Mouse (Mus musculus) limb, embryonic 12.5 days (tissue): ENCODE data around the gene Flnb. TPM values are rescaled to one million over a fixed set of nuclear protein-coding genes. Genes with fewer than 3 reads are reported as not detected.

Experiments used
- ATAC-seq: fragments of 200-750 bp; cut with Nextera tagmentation; 2 replicates; pipeline ENCODE4 v1.8.0; 2017; ENCODE audit warnings: low read depth, moderate TSS enrichment; ENCODE audit not compliant: insufficient number of reproducible peaks, insufficient read depth, low FRiP score, low TSS enrichment
- H3K27ac ChIP-seq: fragments of 300-500 bp; sonication (generic); 2 replicates; pipeline ENCODE4 v1.5.1; 2016; ENCODE audit warnings: mild to moderate bottlenecking, moderate library complexity
- H3K27me3 ChIP-seq: fragments of 300-500 bp; sonication (generic); 2 replicates; pipeline ENCODE4 v1.6.1; 2016; ENCODE audit warnings: mild to moderate bottlenecking, moderate library complexity
- H3K36me3 ChIP-seq: fragments of 300-500 bp; sonication (generic); 2 replicates; pipeline ENCODE4 v1.6.1; 2016; ENCODE audit warnings: mild to moderate bottlenecking, moderate library complexity
- H3K4me1 ChIP-seq: fragments of 300-500 bp; sonication (generic); replicated peaks from 2 replicates; pipeline ENCODE4 v1.6.1; 2016
- H3K4me2 ChIP-seq: fragments of 300-500 bp; sonication (generic); 2 replicates; pipeline ENCODE4 v1.6.1; 2016; ENCODE audit warnings: mild to moderate bottlenecking, moderate library complexity
- H3K4me3 ChIP-seq: fragments of 300-500 bp; sonication (generic); replicated peaks from 2 replicates; pipeline ENCODE4 v1.5.1; 2016; ENCODE audit warnings: mild to moderate bottlenecking
- H3K9ac ChIP-seq: fragments of 300-500 bp; sonication (generic); replicated peaks from 2 replicates; pipeline ENCODE4 v1.6.1; 2016; ENCODE audit warnings: mild to moderate bottlenecking, moderate library complexity
- H3K9me3 ChIP-seq: fragments of 300-500 bp; sonication (generic); 2 replicates; pipeline ENCODE4 v1.6.1; 2016; ENCODE audit warnings: mild to moderate bottlenecking, moderate library complexity
- WGBS: fragments of 180-500 bp; shearing (Covaris S2); methylation state at CpG from one replicate; pipeline ENCODE4 v1.1.7; 2016; 5-methylcytosine and 5-hydroxymethylcytosine counted together
- polyA plus RNA-seq: library from polyadenylated mRNA; unstranded; fragments of >200 nt; fragmentation: Nextera tagmentation; extraction: Ambion mirVana; gene quantifications from 2 replicates; pipeline ENCODE4 v1.2.1, GENCODE M21; 2016

Gene Flnb
- polyA plus RNA-seq, 1 experiment from 2014 or later, result 56.7 TPM

DNA sequence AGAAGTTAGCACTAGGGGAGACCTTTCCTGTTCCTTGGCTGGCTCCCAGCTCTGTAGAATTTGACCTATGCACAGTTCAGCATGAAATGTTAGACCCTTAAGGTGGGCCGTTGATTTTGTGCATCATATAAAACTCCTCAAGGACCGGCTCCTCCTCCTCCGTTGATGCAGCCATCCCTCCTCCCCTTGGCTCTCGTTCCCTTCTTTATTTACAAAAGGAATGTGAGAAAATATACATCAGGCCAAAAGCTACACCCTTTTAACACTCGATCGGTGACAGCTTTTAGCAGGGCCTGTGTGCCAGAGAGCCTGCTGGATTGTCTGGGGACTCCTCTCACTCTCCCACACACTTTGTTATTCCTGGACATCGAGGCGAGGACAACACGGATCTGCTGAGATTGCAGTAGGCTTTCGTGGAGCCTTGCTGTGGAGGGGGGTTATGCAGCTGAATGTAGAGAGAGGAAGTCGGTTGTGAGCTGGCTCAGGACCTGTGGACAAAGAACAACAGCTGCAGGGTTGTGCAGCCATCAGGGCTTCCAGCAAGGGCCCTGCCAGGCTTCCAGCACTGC, 82.8 kb downstream of the Flnb start:
- Histone ChIP-seq H3K27ac (peak overlapping the region; percentile 93), H3K9ac (no peak overlapping the region), H3K27me3 (no peaks in the 10 kb centered on the region), H3K4me2 (peak overlapping the region; percentile 23), H3K36me3 (peaks cover 72% of the 10 kb centered on the region), H3K4me3 (no peak overlapping the region), H3K9me3 (no peaks in the 10 kb centered on the region), H3K4me1 (peaks cover 74% of the 10 kb centered on the region)
- 39% methylated on average over 11 of the region's 11 CpGs for WGBS
- ATAC-seq, result peak; percentile 48; the same call in 1 of the 2 replicates

DNA sequence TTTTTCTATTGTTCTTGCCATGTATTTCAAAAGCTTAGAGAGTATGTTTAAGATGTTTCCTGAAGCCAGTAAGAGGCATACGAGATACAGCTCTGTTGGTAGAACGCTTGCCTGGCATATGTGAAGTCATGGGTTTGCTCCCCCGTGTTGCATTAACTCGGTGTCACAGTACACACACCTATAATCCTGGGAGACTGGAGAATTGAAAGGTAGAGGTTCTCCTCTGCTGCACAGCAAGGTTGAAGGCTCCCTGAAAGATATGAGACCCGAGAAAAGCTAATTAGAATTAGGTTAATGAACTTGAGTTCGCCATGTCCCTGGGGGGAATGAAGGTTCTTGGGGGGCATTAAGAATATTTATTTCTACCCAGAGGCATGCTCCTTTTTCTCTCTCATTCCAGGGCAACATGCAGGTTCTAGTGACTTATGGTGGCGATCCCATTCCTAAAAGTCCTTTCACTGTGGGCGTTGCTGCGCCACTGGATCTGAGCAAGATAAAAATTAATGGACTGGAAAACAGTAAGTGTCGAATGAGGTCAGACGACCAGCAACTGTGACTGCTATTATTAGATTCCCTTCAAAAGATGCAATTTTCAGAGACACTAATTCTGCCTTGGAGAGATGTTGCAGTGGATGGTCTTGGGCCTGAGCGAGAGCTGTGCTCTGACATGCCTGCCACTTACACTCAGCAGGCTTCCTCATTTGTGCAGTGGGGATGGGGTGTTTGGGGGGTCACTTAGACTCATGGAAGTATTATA, 83.9 kb downstream of the Flnb start:
- Histone ChIP-seq H3K27me3 (no peaks in the 10 kb centered on the region), H3K27ac (peak overlapping the region; percentile 93), H3K9ac (no peak overlapping the region), H3K4me1 (peaks cover 67% of the 10 kb centered on the region), H3K4me3 (no peak overlapping the region), H3K9me3 (no peaks in the 10 kb centered on the region), H3K36me3 (peaks cover 77% of the 10 kb centered on the region), H3K4me2 (no peak overlapping the region)
- no peak for ATAC-seq
- 58% methylated on average over 12 of the region's 12 CpGs for WGBS

DNA sequence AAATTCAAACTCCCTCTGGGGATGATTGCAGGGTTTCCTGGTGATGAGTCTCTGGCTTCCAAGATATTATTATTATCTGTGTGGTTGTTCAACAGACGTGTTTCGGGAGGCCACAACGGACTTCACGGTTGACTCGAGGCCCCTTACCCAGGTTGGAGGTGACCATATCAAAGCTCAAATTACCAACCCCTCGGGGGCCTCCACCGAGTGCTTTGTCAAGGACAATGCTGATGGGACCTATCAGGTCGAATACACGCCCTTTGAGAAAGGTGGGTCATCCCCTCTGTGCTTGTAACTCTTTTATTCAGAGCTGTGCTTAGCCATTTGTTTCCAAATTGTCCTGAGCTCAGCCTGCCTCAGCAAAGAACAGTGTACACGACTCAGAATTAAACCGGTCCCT, 89.3 kb downstream of the Flnb start:
- Histone ChIP-seq H3K27me3 (no peaks in the 10 kb centered on the region), H3K4me1 (peaks cover 21% of the 10 kb centered on the region), H3K4me2 (no peak overlapping the region), H3K4me3 (no peak overlapping the region), H3K27ac (no peak overlapping the region), H3K9ac (no peak overlapping the region), H3K36me3 (peaks cover 93% of the 10 kb centered on the region), H3K9me3 (no peaks in the 10 kb centered on the region)
- WGBS, result 90% methylated on average over 11 of the region's 11 CpGs
- no peak for ATAC-seq

DNA sequence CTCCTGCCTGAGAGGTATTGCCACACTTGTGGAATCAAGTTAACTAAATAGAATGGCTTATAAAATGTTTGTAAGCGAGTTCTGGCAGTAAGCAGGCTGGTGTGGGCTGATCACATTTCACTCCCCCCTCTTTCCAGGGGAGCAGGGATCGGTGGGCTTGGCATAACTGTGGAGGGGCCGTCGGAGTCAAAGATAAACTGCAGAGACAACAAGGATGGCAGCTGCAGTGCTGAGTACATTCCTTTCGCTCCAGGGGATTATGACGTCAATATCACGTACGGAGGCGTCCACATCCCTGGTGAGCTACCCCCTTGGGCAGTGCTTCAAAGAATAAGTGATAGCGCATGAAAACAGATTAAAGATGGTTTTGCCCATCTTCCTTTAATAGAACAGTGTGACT, 91.7 kb downstream of the Flnb start:
- Histone ChIP-seq H3K36me3 (peaks cover 94% of the 10 kb centered on the region), H3K9me3 (no peaks in the 10 kb centered on the region), H3K4me2 (no peak overlapping the region), H3K4me3 (no peak overlapping the region), H3K9ac (no peak overlapping the region), H3K27ac (no peak overlapping the region), H3K4me1 (peaks cover 30% of the 10 kb centered on the region), H3K27me3 (no peaks in the 10 kb centered on the region)
- WGBS, result 63% methylated on average over 10 of the region's 10 CpGs
- ATAC-seq, result 0 out of 2 replicates have a peak, but pooled peaks have one; percentile 12

- ATAC-seq, result no peak
- H3K4me3 ChIP-seq, result no peak overlapping the region
- H3K9me3 ChIP-seq, result no peaks in the 10 kb centered on the region
- H3K9ac ChIP-seq, result no peak overlapping the region
- 29% methylated on average over 7 of the region's 7 CpGs for WGBS
- H3K36me3 ChIP-seq, result peaks cover 94% of the 10 kb centered on the region
- peaks cover 32% of the 10 kb centered on the region for H3K4me1 ChIP-seq
- H3K27ac ChIP-seq, result no peak overlapping the region
- H3K4me2 ChIP-seq, result no peak overlapping the region
- no peaks in the 10 kb centered on the region for H3K27me3 ChIP-seq
These were observed 96.1 kb downstream of the Flnb start for GRCm38 (mm10) chr14:7913842-7914241.

DNA sequence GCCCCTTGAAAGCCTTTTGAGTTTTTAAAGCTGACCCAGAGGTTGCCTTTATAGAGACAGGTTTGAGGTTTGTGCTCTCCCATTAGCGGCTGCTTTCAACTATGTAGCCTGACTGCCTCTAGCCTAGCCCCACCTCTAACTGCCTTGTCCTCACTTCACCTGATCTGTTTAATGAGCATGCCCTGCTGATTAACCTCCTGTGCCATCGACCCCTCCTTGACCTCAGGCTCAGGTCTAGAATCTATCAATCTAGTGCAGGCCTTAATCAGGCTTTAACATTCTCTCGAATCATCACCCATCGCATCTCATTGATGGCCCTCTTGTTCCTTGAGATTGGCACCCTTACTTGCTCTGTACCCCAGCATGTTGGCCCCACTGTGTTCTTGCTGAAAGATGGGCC, 96.7 kb downstream of the Flnb start:
- Histone ChIP-seq H3K9ac (no peak overlapping the region), H3K9me3 (no peaks in the 10 kb centered on the region), H3K4me1 (peaks cover 32% of the 10 kb centered on the region), H3K27me3 (no peaks in the 10 kb centered on the region), H3K4me2 (no peak overlapping the region), H3K27ac (no peak overlapping the region), H3K36me3 (peaks cover 95% of the 10 kb centered on the region), H3K4me3 (no peak overlapping the region)
- whole genome bisulfite sequencing, result 27% methylated on average over 4 of the region's 4 CpGs
- no peak for ATAC-seq

GRCm38 (mm10) chr14:7918150-7918991, 100.6 kb downstream of the Flnb start:
- Histone ChIP-seq H3K27me3 (no peaks in the 10 kb centered on the region), H3K9me3 (no peaks in the 10 kb centered on the region), H3K4me1 (peaks cover 15% of the 10 kb centered on the region), H3K27ac (no peak overlapping the region), H3K36me3 (peaks cover 94% of the 10 kb centered on the region), H3K4me3 (no peak overlapping the region), H3K9ac (no peak overlapping the region), H3K4me2 (no peak overlapping the region)
- WGBS, result 75% methylated on average over 6 of the region's 6 CpGs
- ATAC-seq, result no peak

DNA sequence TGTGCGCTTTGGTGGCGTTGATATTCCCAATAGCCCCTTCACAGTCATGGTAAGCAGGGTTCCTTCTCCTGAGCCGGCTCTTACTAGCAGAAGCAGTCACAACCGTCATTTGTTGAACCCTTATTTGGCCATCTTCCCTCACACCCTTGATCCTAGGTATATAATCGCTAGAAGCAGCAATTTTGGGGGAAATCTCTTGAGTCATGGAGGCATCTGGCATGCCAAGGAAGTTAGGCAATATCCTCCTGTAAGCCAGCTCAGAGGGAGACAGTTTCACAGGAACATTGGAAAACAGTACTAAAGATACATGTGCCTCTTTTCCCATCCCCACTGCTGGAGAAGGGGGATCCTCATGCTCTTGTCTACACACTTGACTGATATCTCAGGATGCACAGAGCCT, 101.6 kb downstream of the Flnb start:
- Histone ChIP-seq H3K4me2 (no peak overlapping the region), H3K9ac (no peak overlapping the region), H3K36me3 (peaks cover 97% of the 10 kb centered on the region), H3K27ac (no peak overlapping the region), H3K4me3 (no peak overlapping the region), H3K9me3 (no peaks in the 10 kb centered on the region), H3K4me1 (peaks cover 6% of the 10 kb centered on the region), H3K27me3 (no peaks in the 10 kb centered on the region)
- ATAC-seq, result no peak
- 88% methylated on average over 5 of the region's 5 CpGs for WGBS

DNA sequence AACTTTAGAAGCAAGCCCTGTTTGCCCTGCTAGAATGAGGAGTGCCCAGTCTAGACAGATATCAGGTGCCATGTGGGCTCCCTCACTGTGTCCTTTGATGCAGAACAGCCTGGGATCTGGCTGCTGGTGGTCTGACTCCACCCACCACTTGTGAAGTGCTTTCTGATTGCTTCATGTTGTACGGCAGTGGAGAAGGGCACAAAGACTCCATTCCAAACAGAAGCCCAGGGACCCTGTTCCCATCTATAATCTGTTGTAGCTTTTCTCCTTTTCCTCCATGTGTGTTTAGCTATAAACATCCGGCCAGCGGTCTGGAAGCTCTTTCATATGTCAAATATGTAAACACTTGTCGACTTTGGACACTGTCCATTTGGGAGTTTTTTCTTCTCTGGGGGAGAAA, 102.2 kb downstream of the Flnb start:
- H3K4me2 ChIP-seq, result no peak overlapping the region
- no peaks in the 10 kb centered on the region for H3K27me3 ChIP-seq
- H3K36me3 ChIP-seq, result peaks cover 97% of the 10 kb centered on the region
- no peaks in the 10 kb centered on the region for H3K9me3 ChIP-seq
- no peak overlapping the region for H3K4me3 ChIP-seq
- peaks cover 2% of the 10 kb centered on the region; the same call in 1 of the 2 replicates for H3K4me1 ChIP-seq
- H3K9ac ChIP-seq, result no peak overlapping the region
- ATAC-seq, result no peak
- 76% methylated on average over 4 of the region's 4 CpGs for WGBS
- H3K27ac ChIP-seq, result no peak overlapping the region

DNA sequence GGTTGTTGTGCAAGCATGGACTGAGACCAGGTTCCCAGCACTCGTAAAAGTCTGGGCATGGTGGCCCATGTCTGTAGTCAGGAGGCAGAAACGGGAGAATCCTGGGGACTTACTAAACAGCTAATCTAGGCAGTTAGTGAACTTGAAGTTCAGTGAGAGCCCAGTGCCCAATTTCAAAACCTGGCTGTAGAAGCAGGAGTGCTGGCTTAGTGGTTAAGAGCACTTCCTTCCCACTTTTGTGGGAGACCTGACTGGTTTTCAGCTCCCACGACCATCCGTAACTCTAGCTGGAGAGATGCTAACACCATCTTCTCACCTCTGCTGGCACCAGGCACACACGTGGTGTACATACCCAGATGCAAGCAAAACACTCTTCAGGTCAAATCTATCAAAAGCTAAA, 103.7 kb downstream of the Flnb start:
- H3K9ac ChIP-seq, result no peak overlapping the region
- peak overlapping the region; percentile 41; the same call in 1 of the 2 replicates for H3K27ac ChIP-seq
- peaks cover 2% of the 10 kb centered on the region; the same call in 1 of the 2 replicates for H3K4me1 ChIP-seq
- H3K4me3 ChIP-seq, result no peak overlapping the region
- no peak overlapping the region for H3K4me2 ChIP-seq
- no peaks in the 10 kb centered on the region for H3K9me3 ChIP-seq
- peaks cover 98% of the 10 kb centered on the region for H3K36me3 ChIP-seq
- no peak for ATAC-seq
- 85% methylated on average over 5 of the region's 5 CpGs for WGBS
- H3K27me3 ChIP-seq, result no peaks in the 10 kb centered on the region

GRCm38 (mm10) chr14:7923635-7924034, 105.9 kb downstream of the Flnb start:
- ATAC-seq, result no peak
- H3K27ac ChIP-seq, result 0 out of 2 replicates have a peak overlapping the region, but pooled peaks have one; percentile 29
- peaks cover 97% of the 10 kb centered on the region for H3K36me3 ChIP-seq
- peaks cover 2% of the 10 kb centered on the region; the same call in 1 of the 2 replicates for H3K4me1 ChIP-seq
- H3K4me2 ChIP-seq, result no peak overlapping the region
- no peak overlapping the region for H3K4me3 ChIP-seq
- no peaks in the 10 kb centered on the region for H3K27me3 ChIP-seq
- H3K9ac ChIP-seq, result no peak overlapping the region
- H3K9me3 ChIP-seq, result no peaks in the 10 kb centered on the region
